In genomic region chr6:149126675-149127074, GRCm38 (mm10) we compare ENCODE assay signal across 9 mouse cellular contexts. TPM values are rescaled to one million over a fixed set of nuclear protein-coding genes. Genes with fewer than 3 reads are reported as not detected.
DNase-seq lines count a peak whose midpoint lies in the region.
"Had no signal": no experiment of that assay in that cellular context is flagged by ENCODE, and none has a peak within 500 bp of the region (broad histone marks: within the 10 kb centered on the region; RNA-seq: fewer than 3 reads in every experiment).

No protein-coding gene starts in this region.

- peak; percentile 61 to 63 for DNase-seq in cerebellum, postnatal 14 days
- no peak for DNase-seq in cerebellum, adult 9-11 months
- peak; percentile 11 for DNase-seq in right cerebral cortex, postnatal 14 days
- DNase-seq in right cerebral cortex, postnatal 4 days, result no peak
- DNase-seq in embryo, embryonic 10.5 days (ENCODE audit: low spot score), result peak; percentile 67
- DNase-seq in kidney, postnatal 10 days, result peak; percentile 63
- peak; percentile 50 for DNase-seq in lung, postnatal 14 days
- peak; percentile 55 for DNase-seq in thymus, postnatal 0 days (ENCODE audit: low spot score)

RNA-seq across cellular contexts. Expression of gene Gm10203, which starts 3.3 kb away (rescaled TPM):
- polyA plus RNA-seq in thymus, postnatal 0 days (2015; fragmentation: Nextera tagmentation; extraction: Ambion mirVana), result not detected in 2 replicates
- polyA plus RNA-seq: gonadal fat pad, adult 2 months had no signal

RNA-seq across cellular contexts. Expression of gene Etfbkmt, which starts 13.0 kb away (rescaled TPM):
- 12.2 and 13.3 TPM in 2 replicates for polyA plus RNA-seq in thymus, postnatal 0 days (2015; fragmentation: Nextera tagmentation; extraction: Ambion mirVana)

RNA-seq across cellular contexts. Expression of gene Dennd5b, which starts 25.2 kb away (rescaled TPM):
- polyA plus RNA-seq in thymus, postnatal 0 days (2015; fragmentation: Nextera tagmentation; extraction: Ambion mirVana), result 1.3 and 1.8 TPM in 2 replicates

Comparison
In these comparisons a context has a peak if more than half of its experiments do, and no peak if none do; other contexts are left out.
1. DNase-seq: peak in cerebellum, postnatal 14 days (2 of 2), right cerebral cortex, postnatal 14 days (single experiment), embryo, embryonic 10.5 days (single experiment), kidney, postnatal 10 days (single experiment), lung, postnatal 14 days (single experiment) and thymus, postnatal 0 days (single experiment); none in cerebellum, adult 9-11 months (single experiment) and right cerebral cortex, postnatal 4 days (single experiment).